Comparison of ENCODE assay signal across 18 mouse cellular contexts in the genomic region with DNA sequence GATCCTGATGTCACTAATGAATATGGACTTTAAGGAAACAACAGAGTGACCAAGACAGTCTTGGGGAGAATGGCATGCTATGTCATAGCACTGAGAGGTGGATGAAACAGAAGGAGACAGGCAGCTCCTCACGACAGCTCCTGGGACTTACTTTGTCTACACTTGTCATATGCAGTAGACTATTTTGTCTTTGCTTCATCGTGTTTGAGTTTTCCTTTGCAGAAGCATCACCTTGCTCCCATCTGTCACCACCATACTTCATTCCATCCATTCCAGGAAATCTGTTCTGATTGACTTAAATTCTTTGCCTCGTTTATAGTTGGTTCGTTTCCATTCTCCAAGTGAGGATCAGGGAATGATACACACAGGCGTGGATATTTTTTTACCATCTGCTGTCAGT.
DNase-seq lines count a peak whose midpoint lies in the region; ATAC-seq lines count a peak whose summit lies in the region.
"Had no signal": no experiment of that assay in that cellular context is flagged by ENCODE, and none has a peak within 500 bp of the region (broad histone marks: within the 10 kb centered on the region; RNA-seq: fewer than 3 reads in every experiment).

No protein-coding gene starts in this region.

- DNase-seq in forebrain, embryonic 10.5 days (ENCODE audit: extremely low spot score, low spot score), result no peak
- no peak for DNase-seq in liver, embryonic 11.5 days (ENCODE audit: low spot score)
- DNase-seq in liver, result no peak
- no peak for DNase-seq in T-cell, adult 2 months (ENCODE audit: low spot score)
- DNase-seq: adrenal gland, adult 8-10 months; adrenal gland, postnatal 25 days; cerebellum, adult 18-20 months; cerebellum, adult 9-10 months; gastrocnemius, adult 2 months; gastrocnemius, postnatal 14 days had no signal

- no peaks in the 10 kb centered on the region for H3K36me3 ChIP-seq in forebrain, embryonic 15.5 days
- no peaks in the 10 kb centered on the region for H3K36me3 ChIP-seq in forebrain, embryonic 10.5 days (replicated peaks)
- no peaks in the 10 kb centered on the region for H3K36me3 ChIP-seq in liver, embryonic 11.5 days (ENCODE audit: control insufficient read depth, insufficient read depth, low read length)
- no peaks in the 10 kb centered on the region for H3K36me3 ChIP-seq in forebrain, embryonic 16.5 days (ENCODE audit: control insufficient read depth, insufficient read depth)
- H3K36me3 ChIP-seq: hindbrain, embryonic 12.5 days; hindbrain, embryonic 15.5 days had no signal

- peak overlapping the region; percentile 51 for H3K27ac ChIP-seq in forebrain, embryonic 15.5 days (replicated peaks)
- H3K27ac ChIP-seq in forebrain, embryonic 10.5 days, result no peak overlapping the region
- no peak overlapping the region for H3K27ac ChIP-seq in liver, embryonic 11.5 days (ENCODE audit: low read depth, low read length)
- H3K27ac ChIP-seq in forebrain, embryonic 16.5 days (ENCODE audit: low read length), result peak overlapping the region; percentile 68
- H3K27ac ChIP-seq: gastrocnemius, adult 2 months; hindbrain, embryonic 12.5 days; hindbrain, embryonic 15.5 days had no signal

- no peak overlapping the region for H3K4me3 ChIP-seq in forebrain, embryonic 15.5 days
- no peak overlapping the region for H3K4me3 ChIP-seq in forebrain, embryonic 10.5 days
- H3K4me3 ChIP-seq in liver, embryonic 11.5 days (ENCODE audit: low read depth, low read length), result no peak overlapping the region
- H3K4me3 ChIP-seq in forebrain, embryonic 16.5 days (replicated peaks; ENCODE audit: low read length), result no peak overlapping the region
- H3K4me3 ChIP-seq: gastrocnemius, adult 2 months; hindbrain, embryonic 12.5 days; hindbrain, embryonic 15.5 days had no signal

- 0 out of 2 replicates have a peak, but pooled peaks cover 4% of the 10 kb centered on the region for H3K4me1 ChIP-seq in forebrain, embryonic 15.5 days
- H3K4me1 ChIP-seq in forebrain, embryonic 10.5 days, result no peaks in the 10 kb centered on the region
- H3K4me1 ChIP-seq in liver, embryonic 11.5 days (replicated peaks; ENCODE audit: control insufficient read depth, insufficient read depth, low read length), result no peaks in the 10 kb centered on the region
- H3K4me1 ChIP-seq in forebrain, embryonic 16.5 days (replicated peaks; ENCODE audit: control insufficient read depth, insufficient read depth, low read length), result no peaks in the 10 kb centered on the region; the same call in 1 of the 2 replicates
- H3K4me1 ChIP-seq: hindbrain, embryonic 12.5 days; hindbrain, embryonic 15.5 days had no signal

- no peak overlapping the region for H3K4me2 ChIP-seq in forebrain, embryonic 15.5 days (replicated peaks)
- no peak overlapping the region for H3K4me2 ChIP-seq in liver, embryonic 11.5 days
- H3K4me2 ChIP-seq in forebrain, embryonic 16.5 days (ENCODE audit: low read length), result no peak overlapping the region
- H3K4me2 ChIP-seq: heart, embryonic 11.5 days; hindbrain, embryonic 12.5 days; hindbrain, embryonic 15.5 days had no signal

- H3K9me3 ChIP-seq in forebrain, embryonic 15.5 days, result no peaks in the 10 kb centered on the region
- H3K9me3 ChIP-seq in forebrain, embryonic 10.5 days, result no peaks in the 10 kb centered on the region
- no peaks in the 10 kb centered on the region for H3K9me3 ChIP-seq in liver, embryonic 11.5 days (ENCODE audit: control insufficient read depth, low read length)
- H3K9me3 ChIP-seq in forebrain, embryonic 16.5 days (ENCODE audit: control insufficient read depth, low read length), result no peaks in the 10 kb centered on the region
- H3K9me3 ChIP-seq: hindbrain, embryonic 12.5 days; hindbrain, embryonic 15.5 days had no signal

- ATAC-seq in forebrain, embryonic 15.5 days (replicated peaks), result no peak
- ATAC-seq in liver, embryonic 11.5 days (replicated peaks; ENCODE audit: low FRiP score), result 0 out of 2 replicates have a peak, but pooled peaks have one; percentile 10
- ATAC-seq in forebrain, embryonic 16.5 days, result peak; percentile 68
- ATAC-seq: activated CD4-positive, CD25-positive, alpha-beta regulatory T cell, adult 4 months; CD4-positive, CD25-positive, alpha-beta regulatory T cell, adult 4 months; intestine, postnatal 0 days had no signal

- no peak overlapping the region for H3K9ac ChIP-seq in forebrain, embryonic 15.5 days (replicated peaks)
- H3K9ac ChIP-seq in liver, embryonic 11.5 days (ENCODE audit: low read depth, low read length), result no peak overlapping the region
- H3K9ac ChIP-seq in forebrain, embryonic 16.5 days (replicated peaks; ENCODE audit: low read depth, low read length), result no peak overlapping the region
- H3K9ac ChIP-seq: hindbrain, embryonic 12.5 days; hindbrain, embryonic 15.5 days had no signal

- H3K27me3 ChIP-seq in forebrain, embryonic 15.5 days, result no peaks in the 10 kb centered on the region
- H3K27me3 ChIP-seq in forebrain, embryonic 10.5 days (ENCODE audit: poor library complexity, severe bottlenecking), result no peaks in the 10 kb centered on the region
- H3K27me3 ChIP-seq in liver, embryonic 11.5 days (replicated peaks; ENCODE audit: control insufficient read depth, insufficient read depth, low read length), result no peaks in the 10 kb centered on the region
- H3K27me3 ChIP-seq in forebrain, embryonic 16.5 days (replicated peaks; ENCODE audit: control insufficient read depth, insufficient read depth, low read length), result no peaks in the 10 kb centered on the region
- H3K27me3 ChIP-seq: hindbrain, embryonic 12.5 days; hindbrain, embryonic 15.5 days had no signal

- WGBS in forebrain, embryonic 15.5 days, result 62% methylated on average over 5 of the region's 5 CpGs
- 93% methylated on average over 5 of the region's 5 CpGs for WGBS in forebrain, embryonic 10.5 days
- 69% methylated on average over 5 of the region's 5 CpGs for WGBS in liver, embryonic 11.5 days
- 59% methylated on average over 5 of the region's 5 CpGs for WGBS in forebrain, embryonic 16.5 days

Comparison
In these comparisons a context has a peak if more than half of its experiments do, and no peak if none do; other contexts are left out.
1. H3K27ac ChIP-seq: peak in forebrain, embryonic 15.5 days (single experiment) and forebrain, embryonic 16.5 days (single experiment); none in forebrain, embryonic 10.5 days (single experiment) and liver, embryonic 11.5 days (single experiment).